Mouse (Mus musculus) T-helper 1 cell (primary cell): Measurements from ENCODE around the gene Kctd17.

Experiments used
- in situ Hi-C: fragments of 300-600 bp; cut with MboI, MseI; formaldehyde crosslinking; loops from one replicate; pipeline ENCODE4 v1.15.1; 2025; ENCODE audit warnings: high pct_unique_total_duplicates

Kctd17 gene

GRCm38 (mm10) chr15:78447746-78448535 is 19.6 kb downstream of the Kctd17 start:
- in situ Hi-C loops, result loop anchor here (5.0 kb wide), 2 partner anchors 34 to 89 kb away; no protein-coding TSS in a partner anchor

GRCm38 (mm10) chr15:78449131-78449530 is 20.8 kb downstream of the Kctd17 start:
- in situ Hi-C loops, result loop anchor here (5.0 kb wide), 2 partner anchors 33 to 88 kb away; no protein-coding TSS in a partner anchor

GRCm38 (mm10) chr15:78449694-78450418 is 21.5 kb downstream of the Kctd17 start:
- in situ Hi-C loops, result loop anchor here (5.0 kb wide), 2 partner anchors 32 to 87 kb away; no protein-coding TSS in a partner anchor

- in situ Hi-C loops, result no loop called here
Measured at GRCm38 (mm10) chr15:78450419-78450768, 22.0 kb downstream of the Kctd17 start.

- in situ Hi-C loops, result no loop called here
Measured at GRCm38 (mm10) chr15:78451201-78451600, 22.8 kb downstream of the Kctd17 start.

GRCm38 (mm10) chr15:78452929-78453328 is 24.6 kb downstream of the Kctd17 start:
- in situ Hi-C loops, result no loop called here

GRCm38 (mm10) chr15:78455168-78455567 is 26.8 kb downstream of the Kctd17 start:
- in situ Hi-C loops, result no loop called here

- in situ Hi-C loops, result no loop called here
Measured at GRCm38 (mm10) chr15:78456051-78456450, 27.7 kb downstream of the Kctd17 start.

- in situ Hi-C loops, result no loop called here
Measured at GRCm38 (mm10) chr15:78457193-78457592, 28.8 kb downstream of the Kctd17 start.

- in situ Hi-C loops, result no loop called here
Measured at GRCm38 (mm10) chr15:78462981-78463380, 34.6 kb downstream of the Kctd17 start.

- in situ Hi-C loops, result no loop called here
Measured at GRCm38 (mm10) chr15:78466809-78467208, 38.4 kb downstream of the Kctd17 start.

- in situ Hi-C loops, result no loop called here
Measured at GRCm38 (mm10) chr15:78467570-78467969, 39.2 kb downstream of the Kctd17 start.

GRCm38 (mm10) chr15:78468379-78468937 is 40.1 kb downstream of the Kctd17 start, which contains the start of gene Tmprss6:
Gene Tmprss6, minus strand, starts transcription at chr15:78468634.
- in situ Hi-C loops, result no loop called here

- in situ Hi-C loops, result no loop called here
Measured at GRCm38 (mm10) chr15:78470495-78471276, 42.3 kb downstream of the Kctd17 start.

GRCm38 (mm10) chr15:78471902-78472301 is 43.5 kb downstream of the Kctd17 start:
- in situ Hi-C loops, result no loop called here

- in situ Hi-C loops, result no loop called here
Measured at GRCm38 (mm10) chr15:78473442-78473841, 45.1 kb downstream of the Kctd17 start.

- in situ Hi-C loops, result no loop called here
Measured at GRCm38 (mm10) chr15:78475604-78476031, 47.3 kb downstream of the Kctd17 start.

GRCm38 (mm10) chr15:78476878-78477277 is 48.5 kb downstream of the Kctd17 start:
- in situ Hi-C loops, result no loop called here

- in situ Hi-C loops, result no loop called here
Measured at GRCm38 (mm10) chr15:78478073-78478472, 49.7 kb downstream of the Kctd17 start.

GRCm38 (mm10) chr15:78479470-78479869 is 51.1 kb downstream of the Kctd17 start:
- in situ Hi-C loops, result no loop called here

- in situ Hi-C loops, result loop anchor here (5.0 kb wide), 1 partner anchor 33 kb away; no protein-coding TSS in a partner anchor
Measured at GRCm38 (mm10) chr15:78480111-78480510, 51.7 kb downstream of the Kctd17 start.
